Mouse (Mus musculus) MEL (cell line): ENCODE data around the gene Aldh4a1.

Experiments used
- CTCF ChIP-seq, 3 experiments: IDR thresholded peaks in 2 of 3; conservative IDR thresholded peaks in 1 of 3; 2 replicates each; pipeline ENCODE4 v1.5.1; 2011 to 2012; ENCODE audit warnings: low read length in 3 of 3, low read depth in 2 of 3, mild to moderate bottlenecking in 2 of 3, improper control_type of control experiment in 1 of 3, inconsistent platforms in 1 of 3, mixed read lengths in 1 of 3, moderate library complexity in 1 of 3; ENCODE audit not compliant: control insufficient read depth in 1 of 3, insufficient read depth in 1 of 3, poor library complexity in 1 of 3, severe bottlenecking in 1 of 3
- ELF1 ChIP-seq: IDR thresholded peaks from 2 replicates; pipeline ENCODE4 v1.6.1; 2014; ENCODE audit warnings: low read depth, mild to moderate bottlenecking, inconsistent platforms, low read length, improper control_type of control experiment, moderate library complexity
- EP300 ChIP-seq, 2 experiments: IDR thresholded peaks; 2 replicates each; pipeline ENCODE4 v1.6.1; 2011; ENCODE audit warnings: improper control_type of control experiment in 2 of 2, low read length in 2 of 2, low read depth in 1 of 2, mild to moderate bottlenecking in 1 of 2
- GATA1 ChIP-seq: IDR thresholded peaks from 2 replicates; pipeline ENCODE4 v1.6.1; 2011; ENCODE audit warnings: low read depth, low read length, improper control_type of control experiment
- KAT2A ChIP-seq: conservative IDR thresholded peaks from 2 replicates; pipeline ENCODE4 v1.6.1; 2012; ENCODE audit warnings: low read depth, low read length, improper control_type of control experiment, inconsistent platforms
- POLR2A ChIP-seq, 2 experiments: IDR thresholded peaks; 2 replicates each; pipeline ENCODE4 v1.6.1; 2011 to 2012; ENCODE audit warnings: low read length in 2 of 2, mild to moderate bottlenecking in 2 of 2, control low read depth in 1 of 2, improper control_type of control experiment in 1 of 2, low read depth in 1 of 2, moderate library complexity in 1 of 2; ENCODE audit not compliant: control insufficient read depth in 1 of 2, insufficient read depth in 1 of 2, poor library complexity in 1 of 2
- POLR2AphosphoS2 ChIP-seq: IDR thresholded peaks from 2 replicates; pipeline ENCODE4 v1.6.1; 2011; ENCODE audit warnings: low read length, improper control_type of control experiment
- POLR2AphosphoS5 ChIP-seq: IDR thresholded peaks from 2 replicates; pipeline ENCODE4 v1.6.1; 2012; ENCODE audit warnings: low read depth, borderline replicate concordance, mild to moderate bottlenecking, inconsistent platforms, low read length, moderate library complexity, mixed read lengths

DNA sequence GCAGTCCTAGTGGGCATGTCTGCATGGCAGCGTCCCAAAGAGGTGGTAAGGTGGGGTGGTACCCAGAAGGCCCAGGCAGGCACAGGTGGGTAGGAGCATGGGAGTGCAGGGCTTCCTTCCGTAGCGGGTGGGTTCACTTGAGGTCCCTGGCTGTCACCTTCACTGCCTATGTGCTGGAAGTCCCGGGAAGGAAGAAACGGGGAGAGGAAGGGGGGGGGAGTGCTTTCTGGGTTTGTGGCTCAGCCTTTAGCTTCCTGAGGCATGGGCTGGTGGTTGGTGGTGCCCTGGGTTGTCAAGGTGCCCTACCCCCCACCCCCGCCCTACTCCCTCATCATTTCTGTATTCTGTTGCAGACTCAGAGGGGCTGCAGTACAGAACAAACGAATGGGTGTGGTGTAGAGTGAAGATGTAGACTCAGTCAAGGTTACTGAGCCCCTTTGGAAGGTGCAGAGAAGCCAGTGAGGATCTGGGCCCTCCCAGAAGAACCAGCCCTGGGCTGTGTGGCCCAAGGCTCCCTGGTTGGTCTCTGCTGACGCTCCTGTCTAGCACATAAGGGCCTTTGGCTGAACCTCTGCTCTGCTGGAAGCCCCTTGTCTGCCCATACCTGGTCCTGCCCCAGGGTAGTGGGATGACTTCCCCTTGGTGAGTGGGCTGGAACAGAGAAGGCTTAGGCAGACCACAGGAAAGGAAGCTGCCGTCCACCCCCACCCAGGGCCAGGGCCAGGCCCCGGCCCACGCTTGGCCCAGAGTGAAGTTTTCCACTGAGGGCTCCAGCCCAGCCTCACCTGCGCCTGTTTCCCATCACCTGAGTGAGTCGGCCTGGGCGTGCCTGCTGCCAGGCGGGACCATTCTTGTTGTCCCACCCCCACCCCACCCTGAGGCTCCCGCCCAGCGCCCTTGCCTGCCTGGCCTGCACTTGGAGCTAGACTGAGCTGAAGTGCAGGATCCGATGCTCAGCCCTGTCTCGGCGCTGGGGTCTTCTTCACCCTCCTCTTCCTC lies 25.1 kb upstream of the Aldh4a1 start:
- no peak for TF ChIP-seq POLR2A (IDR thresholded peaks at IDR 0.05; ENCODE audit: control insufficient read depth in 1 of 2, insufficient read depth in 1 of 2, low read depth in 1 of 2, low read length in 2 of 2, poor library complexity in 1 of 2)
- no peak for TF ChIP-seq POLR2AphosphoS5
- no peak for TF ChIP-seq ELF1
- no peak for TF ChIP-seq CTCF (IDR thresholded peaks at IDR 0.05 in 2 of 3, conservative IDR thresholded peaks at IDR 0.05 in 1 of 3; ENCODE audit: control insufficient read depth in 1 of 3, insufficient read depth in 1 of 3, low read depth in 2 of 3, low read length in 3 of 3, poor library complexity in 1 of 3, severe bottlenecking in 1 of 3)
- no peak for TF ChIP-seq EP300 (IDR thresholded peaks at IDR 0.05; ENCODE audit: low read depth in 1 of 2, low read length in 2 of 2)
- no peak for TF ChIP-seq GATA1
- TF ChIP-seq KAT2A, result no peak
- TF ChIP-seq POLR2AphosphoS2, result no peak
